Mouse (Mus musculus) left cerebral cortex, postnatal 25 days (tissue): Measurements from ENCODE around the gene Pramel6. TPM values are rescaled to one million over a fixed set of nuclear protein-coding genes. Genes with fewer than 3 reads are reported as not detected.
"Not testable (repeated sequence)": the region's sequence is repeated elsewhere in the genome, so short reads cannot be mapped to it uniquely, and the experiment has no call there.

Experiments used
- DNase-seq, 2 experiments: peaks; one replicate each; pipeline ENCODE4 v3.0.0; 2022; ENCODE audit warnings: low spot score in 2 of 2, mixed read lengths in 1 of 2
- intact Hi-C: fragments of 180-260 bp; cut with DNase I; formaldehyde crosslinking; loops from one replicate; pipeline ENCODE4 v1.15.1; 2025
- total RNA-seq, 2 experiments: library from RNA; stranded (reverse); gene quantifications; 2 replicates each; pipeline ENCODE4 v1.2.3; 2021

Gene Pramel6
- not detected for total RNA-seq

GRCm38 (mm10) chr2:87506265-87506664 lies at the start of gene Pramel6:
Pramel6 (plus strand) TSS chr2:87506565.
- intact Hi-C loops = no loop called here
- DNase-seq = no peak

- no peak for DNase-seq
- intact Hi-C loops = no loop called here
Measured at GRCm38 (mm10) chr2:87461769-87462168, 44.6 kb upstream of the Pramel6 start.

- DNase-seq = no peak
- intact Hi-C loops = no loop called here
Measured at GRCm38 (mm10) chr2:87480207-87480606, 26.2 kb upstream of the Pramel6 start.

GRCm38 (mm10) chr2:87481158-87481557 lies 25.2 kb upstream of the Pramel6 start:
- intact Hi-C loops = no loop called here
- DNase-seq = no peak

GRCm38 (mm10) chr2:87482276-87482675 lies 24.1 kb upstream of the Pramel6 start:
- intact Hi-C loops = no loop called here
- no peak for DNase-seq

- intact Hi-C loops, DNase-seq: not testable (repeated sequence)
Measured at GRCm38 (mm10) chr2:87496993-87497392, 9.4 kb upstream of the Pramel6 start, which contains the start of gene Pramel7. Pramel7 (minus strand) TSS chr2:87497093.

- intact Hi-C loops = no loop called here
- no peak for DNase-seq
Measured at GRCm38 (mm10) chr2:87515046-87515445, 8.7 kb downstream of the Pramel6 start.

- intact Hi-C loops = no loop called here
- DNase-seq = no peak
Measured at GRCm38 (mm10) chr2:87515457-87516060, 9.2 kb downstream of the Pramel6 start.

GRCm38 (mm10) chr2:87516581-87516980 lies 10.2 kb downstream of the Pramel6 start:
- intact Hi-C loops = no loop called here
- DNase-seq = no peak

GRCm38 (mm10) chr2:87520651-87521050 lies 14.3 kb downstream of the Pramel6 start:
- DNase-seq = no peak
- intact Hi-C loops = no loop called here

- peak; percentile 8 to 12 for DNase-seq
- intact Hi-C loops = not testable (repeated sequence)
Measured at GRCm38 (mm10) chr2:87525899-87526616, 19.7 kb downstream of the Pramel6 start.

- intact Hi-C loops = no loop called here
- DNase-seq = no peak
Measured at GRCm38 (mm10) chr2:87531496-87531895, 25.1 kb downstream of the Pramel6 start, which contains the start of gene Olfr153. Olfr153 (plus strand) TSS chr2:87531796.

- no peak for DNase-seq
- intact Hi-C loops = no loop called here
Measured at GRCm38 (mm10) chr2:87534826-87535225, 28.5 kb downstream of the Pramel6 start.

- no peak for DNase-seq
Measured at GRCm38 (mm10) chr2:87545442-87545841, 39.1 kb downstream of the Pramel6 start, which contains the start of gene Olfr1128. Olfr1128 (minus strand) TSS chr2:87545542.

More at GRCm38 (mm10) chr2:87545442-87545841, 39.1 kb downstream of the Pramel6 start, which contains the start of gene Olfr1128:
- intact Hi-C loops = no loop called here

Other genes with a start within 250 kb of the Pramel6 start
- gene Olfr1116, start 239.0 kb upstream of the Pramel6 start, total RNA-seq = not detected
- not detected for gene Olfr1118, start 199.0 kb upstream of the Pramel6 start, total RNA-seq
- not detected for gene Olfr1120, start 151.8 kb upstream of the Pramel6 start, total RNA-seq
- not detected for gene Olfr1121, start 136.7 kb upstream of the Pramel6 start, total RNA-seq
- gene Olfr1122, start 120.7 kb upstream of the Pramel6 start, total RNA-seq = under 1 TPM in 1 of 2 experiments, not detected in 1; 0.14 TPM
- gene Olfr1123, start 89.9 kb upstream of the Pramel6 start, total RNA-seq = not detected
- gene Olfr1124, start 76.3 kb upstream of the Pramel6 start, total RNA-seq = not detected
- not detected for gene Olfr1126, start 52.6 kb upstream of the Pramel6 start, total RNA-seq
- gene Pramel7, start 9.5 kb upstream of the Pramel6 start, total RNA-seq = not detected
- not detected for gene Olfr153, start 25.2 kb downstream of the Pramel6 start, total RNA-seq
- gene Olfr1128, start 39.0 kb downstream of the Pramel6 start, total RNA-seq = not detected
- not detected for gene Olfr1129, start 67.3 kb downstream of the Pramel6 start, total RNA-seq
- gene Olfr1130, start 99.6 kb downstream of the Pramel6 start, total RNA-seq = not detected
- gene Olfr1131, start 120.5 kb downstream of the Pramel6 start, total RNA-seq = not detected
- gene Olfr1132, start 131.0 kb downstream of the Pramel6 start, total RNA-seq = not detected
- not detected for gene Olfr1133, start 140.8 kb downstream of the Pramel6 start, total RNA-seq
- gene Olfr1134, start 151.9 kb downstream of the Pramel6 start, total RNA-seq = not detected
- not detected for gene Olfr1135, start 167.1 kb downstream of the Pramel6 start, total RNA-seq
- gene Olfr1136, start 187.4 kb downstream of the Pramel6 start, total RNA-seq = not detected
- not detected for gene Olfr1137, start 206.6 kb downstream of the Pramel6 start, total RNA-seq
- not detected for gene Olfr1138, start 233.4 kb downstream of the Pramel6 start, total RNA-seq
- not detected for gene Olfr1140, start 237.2 kb downstream of the Pramel6 start, total RNA-seq
- not detected for gene Olfr1141, start 247.4 kb downstream of the Pramel6 start, total RNA-seq